Mouse (Mus musculus): ENCODE measurements around the gene Cdc42ep3. TPM values are rescaled to one million over a fixed set of nuclear protein-coding genes. Genes with fewer than 3 reads are reported as not detected.

Cdc42ep3 gene
- total RNA-seq (2015) (34.8 and 37.1 TPM in 2 replicates), total RNA-seq (2017) (64.5 and 82.4 TPM in 2 replicates)

GRCm38 (mm10) chr17:79354444-79355270 is at the start of gene Cdc42ep3:
TSS of gene Cdc42ep3 (minus strand) at chr17:79355091.
- peak; percentile 49 for ATAC-seq (replicated peaks; ENCODE audit: poor library complexity)

DNA sequence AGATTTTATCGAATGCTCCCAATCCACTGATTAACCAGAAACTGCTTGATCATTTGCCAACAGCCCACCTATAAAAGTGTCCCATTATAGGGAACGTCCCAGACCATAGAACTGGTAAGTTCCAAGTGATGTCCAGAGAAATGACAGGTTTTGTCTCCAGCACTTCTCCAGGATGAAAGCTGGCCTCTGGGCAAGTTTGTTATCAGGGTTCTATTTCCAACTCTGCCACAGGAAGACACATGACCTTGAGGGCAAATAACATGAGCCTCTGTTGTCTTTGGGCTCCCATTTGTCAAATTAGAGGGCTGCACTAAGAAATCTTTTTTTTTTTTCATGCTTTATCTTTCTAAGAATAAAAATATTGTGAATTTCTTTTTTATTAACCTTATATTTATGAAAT is 45.5 kb upstream of the Cdc42ep3 start:
- ATAC-seq (replicated peaks; ENCODE audit: poor library complexity) = no peak

GRCm38 (mm10) chr17:79398416-79398815 is 43.5 kb upstream of the Cdc42ep3 start:
- ATAC-seq (replicated peaks; ENCODE audit: poor library complexity) = no peak

DNA sequence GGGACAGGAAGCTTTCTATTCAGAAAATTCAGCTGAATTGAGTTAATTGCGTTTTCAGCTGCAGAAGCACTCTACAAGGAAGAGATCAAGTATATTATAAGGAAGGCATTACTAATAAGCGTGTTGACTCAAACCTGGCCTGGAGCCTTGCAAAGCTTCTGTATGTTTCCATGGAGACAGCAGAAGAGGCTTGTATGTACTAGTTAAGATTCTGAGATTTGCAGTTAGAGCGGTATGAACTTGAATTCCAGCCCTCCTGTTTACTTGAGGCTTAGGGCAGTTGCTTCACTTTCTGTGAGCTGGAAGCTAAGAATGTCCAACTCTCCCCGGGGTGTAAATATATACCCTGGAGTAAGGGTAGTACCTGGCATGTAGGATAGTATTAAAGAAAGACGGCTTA is 39.9 kb upstream of the Cdc42ep3 start:
- ATAC-seq (replicated peaks; ENCODE audit: poor library complexity) = no peak

DNA sequence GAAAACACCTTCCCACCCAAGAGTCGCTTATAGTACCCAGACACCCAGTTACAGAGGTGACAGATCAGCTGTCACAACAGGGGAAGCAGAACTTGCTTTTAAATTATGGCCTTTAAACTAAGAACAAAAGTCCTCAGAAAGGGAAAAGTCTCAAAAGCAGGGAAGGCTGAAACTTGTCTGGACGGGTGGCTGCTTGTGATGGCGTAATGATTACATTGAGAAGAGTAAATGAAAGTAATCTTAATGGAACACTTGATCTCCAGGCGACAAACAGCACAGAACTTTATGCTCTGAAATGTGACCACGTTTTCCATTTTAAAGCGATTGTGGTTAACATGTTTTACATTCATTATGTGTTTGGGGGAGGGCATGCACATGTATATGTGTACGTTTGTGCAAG is 39.0 kb upstream of the Cdc42ep3 start:
- no peak for ATAC-seq (replicated peaks; ENCODE audit: poor library complexity)

DNA sequence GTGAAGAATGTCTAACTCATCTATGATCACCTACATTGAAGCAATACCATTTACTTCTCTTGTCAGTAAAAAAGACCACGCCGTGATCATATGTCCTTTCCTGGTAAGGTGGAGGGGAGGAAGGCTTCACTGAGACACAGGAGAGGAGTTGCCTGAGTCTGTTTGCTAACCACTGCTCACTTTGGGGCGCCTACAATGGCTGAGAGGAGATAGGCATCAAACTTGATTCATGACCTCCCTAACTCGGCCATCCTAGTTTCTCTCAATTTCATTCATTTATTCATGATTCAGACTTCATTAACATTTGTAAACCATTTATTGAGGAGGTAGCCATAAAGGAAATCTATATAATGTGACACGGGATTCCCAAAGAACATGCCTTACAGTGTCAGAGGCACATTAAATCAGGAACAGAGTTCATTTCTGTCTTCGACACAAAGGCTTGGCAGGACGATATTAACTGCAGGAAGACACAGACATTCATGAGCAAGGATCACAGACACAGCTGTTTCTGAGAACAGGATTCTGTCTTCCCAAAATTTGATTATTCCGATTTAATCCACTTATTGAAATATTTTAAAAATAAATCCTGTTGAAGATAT is 32.7 kb upstream of the Cdc42ep3 start:
- ATAC-seq (replicated peaks; ENCODE audit: poor library complexity) = no peak

DNA sequence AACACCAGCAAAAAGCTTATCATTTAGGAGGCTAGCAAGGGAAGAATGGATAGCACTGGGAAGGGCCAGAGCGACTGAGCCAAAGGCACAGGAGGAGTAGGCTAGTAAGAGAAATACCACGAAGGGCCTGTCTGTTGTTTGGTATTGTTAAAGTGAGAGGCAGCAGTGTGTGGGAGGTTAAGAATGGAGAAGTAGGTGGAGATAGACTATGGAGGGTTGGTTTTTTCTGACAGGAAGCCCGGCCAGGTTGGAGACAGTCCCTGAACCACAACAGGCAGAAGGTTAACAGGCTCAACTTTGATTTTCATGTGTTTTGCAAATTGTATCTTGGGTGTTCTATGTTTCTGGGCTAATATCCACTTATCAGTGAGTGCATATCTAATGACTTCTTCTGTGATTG is 26.6 kb upstream of the Cdc42ep3 start:
- ATAC-seq (replicated peaks; ENCODE audit: poor library complexity) = peak; percentile 75

GRCm38 (mm10) chr17:79379191-79379590 is 24.3 kb upstream of the Cdc42ep3 start:
- ATAC-seq (replicated peaks; ENCODE audit: poor library complexity) = peak; percentile 68

DNA sequence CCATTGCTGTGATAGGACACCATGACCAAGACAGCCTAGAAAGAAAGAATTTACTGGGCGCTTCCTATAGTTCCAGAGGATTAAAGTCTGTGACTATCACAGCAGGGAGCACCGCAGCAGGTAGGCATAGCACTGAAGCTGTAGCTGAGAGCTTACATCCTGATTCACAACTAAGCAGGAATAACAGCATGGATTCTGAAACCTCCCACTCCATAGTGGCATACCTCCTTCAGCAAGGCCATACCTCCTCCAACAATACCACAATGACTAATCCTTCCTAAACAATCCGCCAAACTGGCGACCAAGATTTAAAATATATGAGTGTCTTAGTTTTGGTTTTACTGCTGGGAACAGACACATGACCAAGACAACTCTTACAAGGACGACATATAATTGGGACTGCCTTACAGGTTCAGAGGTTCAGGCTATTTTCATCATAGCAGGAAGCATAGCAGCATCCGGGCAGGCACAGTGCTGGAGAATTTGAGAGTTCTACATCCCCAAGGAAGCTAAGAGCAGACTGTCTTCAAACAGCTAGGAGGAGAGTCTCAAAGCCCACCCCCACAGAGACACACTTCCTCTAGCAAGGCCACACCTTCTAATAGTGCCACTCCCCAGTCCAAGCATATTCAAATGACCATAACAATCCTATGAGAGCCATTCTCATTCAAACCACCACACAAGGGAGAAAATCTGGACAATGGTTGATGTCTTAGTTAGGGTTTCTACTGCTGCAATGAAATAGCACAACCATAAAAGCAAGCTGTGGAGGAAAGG is 21.7 kb upstream of the Cdc42ep3 start:
- no peak for ATAC-seq (replicated peaks; ENCODE audit: poor library complexity)

DNA sequence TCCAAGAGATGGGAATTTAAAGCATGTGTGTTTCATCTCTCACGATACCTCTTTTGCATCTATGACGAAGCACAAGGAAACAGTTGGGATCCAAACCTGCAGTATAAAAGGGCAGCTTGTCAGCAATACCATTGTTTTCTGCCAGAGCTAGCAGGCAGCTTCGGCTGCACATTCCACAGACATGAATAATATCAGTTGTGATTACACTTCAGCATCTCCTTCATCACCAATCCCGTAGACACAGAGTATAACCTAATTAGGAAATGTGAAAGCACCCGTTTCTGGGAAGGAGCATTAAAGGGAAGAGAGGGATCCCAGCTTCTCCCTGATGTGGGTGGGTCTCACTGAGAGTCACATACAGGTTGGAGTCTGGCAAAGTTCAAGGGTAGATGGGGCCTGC is 18.1 kb upstream of the Cdc42ep3 start:
- no peak for ATAC-seq (replicated peaks; ENCODE audit: poor library complexity)

- peak; percentile 84 for ATAC-seq (replicated peaks; ENCODE audit: poor library complexity)
Observed at GRCm38 (mm10) chr17:79364749-79365450, 10.0 kb upstream of the Cdc42ep3 start.

GRCm38 (mm10) chr17:79356071-79356601 is 1.2 kb upstream of the Cdc42ep3 start:
- ATAC-seq (replicated peaks; ENCODE audit: poor library complexity) = peak; percentile 10

GRCm38 (mm10) chr17:79355271-79355991 is 540 bp upstream of the Cdc42ep3 start:
- ATAC-seq (replicated peaks; ENCODE audit: poor library complexity) = peak; percentile 44

GRCm38 (mm10) chr17:79354174-79354443 is 782 bp downstream of the Cdc42ep3 start:
- no peak for ATAC-seq (replicated peaks; ENCODE audit: poor library complexity)

DNA sequence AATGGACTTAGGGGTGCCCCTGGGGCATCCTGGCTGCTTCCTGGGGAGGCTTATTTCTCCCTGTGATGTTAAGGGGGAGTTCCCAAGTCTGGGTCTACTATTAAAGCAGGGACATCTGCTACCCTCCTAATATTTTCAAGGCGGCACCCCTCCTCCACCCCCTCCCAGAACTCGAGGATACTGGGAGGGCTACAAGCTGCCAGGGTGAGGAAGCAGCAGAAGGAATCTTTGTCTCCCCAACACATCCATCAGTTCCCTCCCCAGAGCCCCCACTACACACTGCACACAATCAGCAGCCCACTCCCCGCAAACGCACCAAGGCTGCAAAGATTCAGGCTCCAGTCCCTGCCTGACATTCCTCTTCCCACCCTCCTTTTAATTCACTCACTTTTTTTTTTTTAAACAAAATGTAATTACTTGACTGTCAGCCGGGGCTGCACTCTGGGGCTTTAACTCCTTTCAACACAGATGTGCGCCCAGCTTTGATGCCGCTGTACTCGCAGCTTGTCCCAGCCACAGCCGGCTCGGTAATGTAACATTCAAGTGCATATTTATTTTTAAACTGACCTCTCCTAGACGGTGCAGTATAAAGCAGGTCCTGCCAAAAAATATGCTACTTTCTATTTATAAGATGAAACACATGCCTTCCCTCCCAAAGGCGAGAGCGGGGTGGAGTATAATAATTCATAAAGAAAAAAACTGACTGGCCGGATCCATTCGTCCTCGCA is 1.3 kb downstream of the Cdc42ep3 start:
- no peak for ATAC-seq (replicated peaks; ENCODE audit: poor library complexity)

GRCm38 (mm10) chr17:79350751-79351191 is 4.1 kb downstream of the Cdc42ep3 start:
- ATAC-seq (replicated peaks; ENCODE audit: poor library complexity) = peak; percentile 34

GRCm38 (mm10) chr17:79349371-79349770 is 5.5 kb downstream of the Cdc42ep3 start:
- ATAC-seq (replicated peaks; ENCODE audit: poor library complexity) = no peak

DNA sequence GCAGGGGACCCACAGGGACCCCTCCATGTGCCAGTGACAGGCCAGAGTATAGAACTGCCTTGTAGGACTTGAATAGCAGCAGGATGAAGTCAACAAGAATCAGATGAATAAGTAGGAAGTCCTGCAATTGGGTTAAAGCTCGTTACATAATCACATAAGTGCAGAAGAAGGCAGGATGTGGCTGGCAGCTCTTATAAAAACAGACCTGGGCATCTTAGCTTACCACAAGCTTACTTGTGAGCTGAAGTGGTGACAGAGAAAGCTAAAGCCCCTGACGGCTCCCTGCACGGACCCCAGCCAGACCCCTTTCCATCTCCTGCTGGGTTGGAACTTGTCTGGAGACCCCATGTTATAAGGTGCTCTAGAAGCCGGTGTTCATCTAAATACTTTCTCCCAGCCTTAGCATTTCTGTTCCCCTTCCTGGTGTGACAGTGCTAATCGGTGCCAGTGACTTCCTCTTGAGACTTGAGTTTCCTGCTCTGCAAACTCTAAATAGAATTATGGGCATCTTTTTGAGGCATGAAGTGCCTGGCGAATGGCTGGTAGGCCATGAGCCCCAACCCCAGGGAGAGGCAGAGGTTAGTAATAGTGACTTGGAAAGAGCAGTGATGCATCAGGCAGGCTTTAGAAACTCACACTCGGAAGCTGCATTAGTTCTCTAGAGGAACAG is 6.8 kb downstream of the Cdc42ep3 start:
- peak; percentile 46 for ATAC-seq (replicated peaks; ENCODE audit: poor library complexity)

- peak; percentile 30 for ATAC-seq (replicated peaks; ENCODE audit: poor library complexity)
Observed at GRCm38 (mm10) chr17:79347291-79347690, 7.6 kb downstream of the Cdc42ep3 start.

Data from megakaryocyte progenitor cell, adult 5-6 weeks (primary cell).